Mouse (Mus musculus) ES-Bruce4 (cell line): Measurements from ENCODE around the gene Ttyh2. TPM values are rescaled to one million over a fixed set of nuclear protein-coding genes. Genes with fewer than 3 reads are reported as not detected.

ENCODE experiments used
- H3K27ac ChIP-seq: 2 replicates; pipeline ENCODE4 v1.5.1; 2012; ENCODE audit warnings: low read length, inconsistent platforms; ENCODE audit not compliant: insufficient read depth
- H3K27me3 ChIP-seq: 2 replicates; pipeline ENCODE4 v1.6.1; 2012; ENCODE audit warnings: mild to moderate bottlenecking, low read length, inconsistent platforms; ENCODE audit not compliant: control insufficient read depth, poor library complexity, insufficient read depth, severe bottlenecking
- H3K36me3 ChIP-seq: 2 replicates; pipeline ENCODE4 v1.6.1; 2012; ENCODE audit warnings: inconsistent platforms, mild to moderate bottlenecking, low read length, moderate library complexity; ENCODE audit not compliant: control insufficient read depth, poor library complexity, insufficient read depth, severe bottlenecking
- H3K4me1 ChIP-seq: one replicate; pipeline ENCODE4 v1.8.1; 2011; ENCODE audit warnings: low read length; ENCODE audit not compliant: control insufficient read depth, insufficient read depth
- H3K4me3 ChIP-seq: 2 replicates; pipeline ENCODE4 v1.5.1; 2011; ENCODE audit warnings: low read depth, mild to moderate bottlenecking, low read length
- H3K9ac ChIP-seq: 2 replicates; pipeline ENCODE4 v1.6.1; 2012; ENCODE audit warnings: low read depth, mild to moderate bottlenecking, inconsistent platforms; ENCODE audit not compliant: poor library complexity, severe bottlenecking
- H3K9me3 ChIP-seq: replicated peaks from 2 replicates; pipeline ENCODE4 v1.6.1; 2012; ENCODE audit warnings: mild to moderate bottlenecking, low read length, inconsistent platforms; ENCODE audit not compliant: control insufficient read depth, poor library complexity, insufficient read depth, severe bottlenecking
- CTCF ChIP-seq: IDR thresholded peaks from one replicate; pipeline ENCODE4 v1.8.1; 2011; ENCODE audit warnings: low read depth, low read length
- EP300 ChIP-seq: IDR thresholded peaks from 2 replicates; pipeline ENCODE4 v1.6.1; 2011; ENCODE audit warnings: low read depth, low read length; ENCODE audit not compliant: insufficient read depth
- POLR2A ChIP-seq: IDR thresholded peaks from one replicate; pipeline ENCODE4 v1.8.1; 2011; ENCODE audit warnings: low read length; ENCODE audit not compliant: insufficient read depth
- polyA plus RNA-seq: library from polyadenylated mRNA; stranded (reverse); fragments of >200 nt; gene quantifications from 2 replicates; pipeline ENCODE4 v1.2.4, GENCODE M21; 2011; ENCODE audit warnings: low read depth; ENCODE audit not compliant: missing spikeins, insufficient read depth, insufficient read length

The Ttyh2 gene
- polyA plus RNA-seq, 1 experiment = 11.8 TPM

DNA sequence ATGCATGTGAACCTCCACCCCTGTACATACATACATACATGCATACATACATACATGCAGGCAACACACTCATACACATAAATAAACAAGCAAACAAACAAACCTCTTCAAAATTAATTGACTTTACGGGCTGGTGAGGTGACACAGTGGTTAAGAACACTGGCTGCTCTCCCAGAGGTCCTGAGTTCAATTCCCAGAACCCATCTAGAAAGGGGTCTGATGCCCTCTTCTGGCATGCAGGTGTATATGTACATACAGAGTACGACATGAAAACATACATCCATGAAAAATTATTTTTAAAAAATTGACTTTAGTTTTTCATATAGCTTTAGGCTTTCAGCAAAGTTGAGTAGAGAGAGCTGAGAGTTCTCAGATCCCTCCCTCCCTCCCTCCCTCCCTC is 60.9 kb downstream of the Ttyh2 start:
- no peak for TF ChIP-seq CTCF
- no peak for TF ChIP-seq POLR2A
- no peak for TF ChIP-seq EP300

DNA sequence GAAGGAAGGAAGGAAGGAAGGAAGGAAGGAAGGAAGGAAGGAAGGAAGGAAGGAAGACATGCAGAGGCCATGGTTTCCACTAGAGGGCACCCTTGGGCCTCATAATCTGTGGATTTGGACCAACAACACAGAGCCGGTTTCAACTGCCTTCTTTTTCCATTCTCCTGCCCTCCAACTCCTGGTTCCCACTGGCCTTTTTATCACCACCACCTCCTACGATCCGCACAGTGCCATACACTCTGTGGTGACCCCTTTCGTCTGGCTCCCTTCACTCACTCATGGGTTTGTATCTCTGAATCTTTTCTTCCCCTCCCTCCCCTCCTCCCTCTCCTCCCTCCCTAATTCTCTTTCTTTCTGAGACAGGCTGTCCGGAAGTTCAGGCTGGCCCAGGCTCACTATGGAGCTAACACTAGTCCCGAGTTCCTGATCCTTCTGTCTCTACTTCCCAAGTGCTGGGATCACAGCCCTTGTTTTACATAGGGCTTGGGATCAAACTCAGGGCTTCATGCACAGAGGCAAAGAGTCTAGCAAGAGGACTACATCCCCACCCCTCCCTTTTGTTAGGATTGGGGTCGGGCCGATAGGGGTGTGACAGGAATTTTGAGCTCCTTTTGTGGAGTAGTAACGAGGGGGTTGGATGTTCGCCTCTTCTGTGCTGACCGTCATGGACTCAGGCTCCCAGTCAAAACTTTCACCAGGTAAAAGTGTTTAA is 61.8 kb downstream of the Ttyh2 start:
- no peaks in the 10 kb centered on the region for H3K9me3 ChIP-seq
- peak overlapping the region; percentile 83 for H3K27ac ChIP-seq
- TF ChIP-seq CTCF = peak; percentile 54
- TF ChIP-seq POLR2A = no peak
- no peaks in the 10 kb centered on the region for H3K27me3 ChIP-seq
- H3K36me3 ChIP-seq = no peaks in the 10 kb centered on the region
- H3K4me1 ChIP-seq = no peaks in the 10 kb centered on the region
- peak overlapping the region; percentile 61 for H3K4me3 ChIP-seq
- H3K9ac ChIP-seq = peak overlapping the region; percentile 52

More for the DNA sequence above, 60.9 kb downstream of the Ttyh2 start:
- no peak overlapping the region for H3K27ac ChIP-seq
- no peak overlapping the region for H3K9ac ChIP-seq
- H3K9me3 ChIP-seq = no peaks in the 10 kb centered on the region
- no peaks in the 10 kb centered on the region for H3K4me1 ChIP-seq
- H3K36me3 ChIP-seq = no peaks in the 10 kb centered on the region
- no peak overlapping the region for H3K4me3 ChIP-seq
- no peaks in the 10 kb centered on the region for H3K27me3 ChIP-seq

DNA sequence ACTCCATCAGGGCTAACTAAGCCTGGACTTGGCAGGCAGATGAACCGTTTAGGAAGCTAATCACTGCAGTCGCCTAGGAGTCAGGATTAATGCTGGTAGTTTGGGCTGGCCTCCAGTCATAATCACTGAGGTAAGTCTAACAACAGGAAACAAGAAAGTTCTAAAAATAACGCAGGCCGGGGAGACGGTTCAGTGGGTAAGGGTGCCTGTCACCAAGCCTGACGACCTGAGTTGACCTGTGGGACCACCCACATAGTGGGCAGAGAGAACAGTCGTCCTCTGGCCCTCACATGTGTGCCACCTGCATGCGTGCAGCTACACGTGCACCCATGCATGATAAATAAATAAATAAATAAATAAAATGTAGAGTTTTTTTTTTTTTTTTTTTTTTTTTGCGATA is 65.4 kb downstream of the Ttyh2 start:
- Histone ChIP-seq H3K4me3 (no peak overlapping the region), H3K27me3 (no peaks in the 10 kb centered on the region), H3K9ac (no peak overlapping the region), H3K9me3 (no peaks in the 10 kb centered on the region), H3K4me1 (no peaks in the 10 kb centered on the region), H3K27ac (no peak overlapping the region), H3K36me3 (no peaks in the 10 kb centered on the region)
- no peak for TF ChIP-seq POLR2A
- TF ChIP-seq CTCF = no peak
- TF ChIP-seq EP300 = no peak

DNA sequence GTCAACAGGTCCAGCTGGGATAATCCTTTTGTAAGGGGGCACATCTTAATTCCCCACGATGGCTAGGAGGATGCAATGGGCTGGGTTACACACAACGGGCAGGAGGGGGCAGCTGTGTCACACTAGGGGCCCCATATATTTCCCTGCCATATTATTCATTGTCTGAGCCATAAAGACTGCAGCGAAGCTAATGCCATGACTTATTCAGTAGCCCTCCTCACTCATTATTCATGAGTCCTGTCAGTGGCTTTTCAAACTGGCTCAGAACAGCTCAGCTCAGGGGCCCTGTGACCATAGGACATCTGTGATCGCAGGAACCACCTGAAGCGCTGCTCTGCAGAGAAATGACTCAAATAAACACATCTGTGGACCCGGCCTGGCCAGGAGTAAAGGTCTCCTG is 66.2 kb downstream of the Ttyh2 start:
- H3K9me3 ChIP-seq = no peaks in the 10 kb centered on the region
- H3K4me1 ChIP-seq = no peaks in the 10 kb centered on the region
- H3K36me3 ChIP-seq = no peaks in the 10 kb centered on the region
- H3K4me3 ChIP-seq = no peak overlapping the region
- no peak for TF ChIP-seq CTCF
- no peak for TF ChIP-seq POLR2A
- no peak for TF ChIP-seq EP300
- no peaks in the 10 kb centered on the region for H3K27me3 ChIP-seq
- no peak overlapping the region for H3K9ac ChIP-seq
- no peak overlapping the region for H3K27ac ChIP-seq

DNA sequence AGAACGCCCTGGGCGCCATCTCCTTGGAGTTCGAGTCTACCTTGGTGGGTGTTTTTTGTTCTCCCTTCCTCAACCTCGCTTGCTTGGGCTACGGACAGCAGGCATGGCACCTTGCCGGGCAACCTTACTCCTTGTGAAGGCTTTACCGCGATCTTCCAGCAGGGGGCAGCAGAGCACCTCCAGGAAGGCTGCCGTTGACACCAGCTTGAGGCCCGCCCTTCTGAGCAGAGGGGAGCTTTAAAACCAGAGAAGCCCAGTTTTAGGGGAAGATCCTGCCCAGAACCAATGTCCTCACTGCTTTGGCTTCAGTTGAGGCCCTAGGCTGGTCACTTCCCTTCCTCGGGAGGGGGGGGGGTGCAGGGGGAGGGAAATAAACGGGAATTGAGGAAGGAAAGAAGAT is 69.9 kb downstream of the Ttyh2 start:
- no peaks in the 10 kb centered on the region for H3K9me3 ChIP-seq
- TF ChIP-seq CTCF = peak; percentile 94
- TF ChIP-seq POLR2A = no peak
- H3K9ac ChIP-seq = no peak overlapping the region
- H3K4me3 ChIP-seq = no peak overlapping the region
- no peak overlapping the region for H3K27ac ChIP-seq
- H3K4me1 ChIP-seq = no peaks in the 10 kb centered on the region
- no peaks in the 10 kb centered on the region for H3K27me3 ChIP-seq
- no peaks in the 10 kb centered on the region for H3K36me3 ChIP-seq

DNA sequence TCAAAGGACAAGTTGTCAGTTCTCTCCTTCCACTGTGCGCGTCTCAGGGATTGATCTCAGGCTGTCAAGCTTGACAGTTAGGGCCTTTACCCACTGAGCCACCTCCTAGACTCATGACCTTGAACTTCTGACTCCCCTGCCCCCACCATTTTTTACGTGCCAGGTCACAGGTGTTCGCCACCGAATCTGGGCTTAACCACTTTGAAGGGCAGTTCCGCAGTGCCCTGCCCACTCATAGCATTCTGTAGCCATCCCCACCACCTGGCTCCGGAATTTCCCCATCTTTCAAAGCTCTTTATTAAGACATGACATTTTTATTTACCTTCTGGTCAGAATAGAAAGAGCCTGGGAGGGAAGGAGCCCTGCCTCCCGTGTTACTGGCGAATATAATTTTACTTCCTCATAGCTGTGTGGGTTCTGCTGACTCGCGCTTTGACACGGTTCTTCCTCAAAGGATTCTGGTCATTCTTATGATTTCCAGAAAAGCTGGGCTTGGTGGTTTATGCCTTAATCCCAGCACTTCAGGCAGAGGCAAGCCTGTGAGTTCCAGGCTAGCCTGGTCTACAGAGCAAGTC is 72.4 kb downstream of the Ttyh2 start:
- TF ChIP-seq CTCF (no peak), EP300 (no peak), POLR2A (no peak)
- Histone ChIP-seq H3K9me3 (no peaks in the 10 kb centered on the region), H3K4me1 (no peaks in the 10 kb centered on the region), H3K36me3 (no peaks in the 10 kb centered on the region), H3K27ac (no peak overlapping the region), H3K27me3 (no peaks in the 10 kb centered on the region), H3K4me3 (no peak overlapping the region), H3K9ac (no peak overlapping the region)
